Mouse (Mus musculus): ENCODE results near the gene Fabp2.

The Fabp2 gene

DNA sequence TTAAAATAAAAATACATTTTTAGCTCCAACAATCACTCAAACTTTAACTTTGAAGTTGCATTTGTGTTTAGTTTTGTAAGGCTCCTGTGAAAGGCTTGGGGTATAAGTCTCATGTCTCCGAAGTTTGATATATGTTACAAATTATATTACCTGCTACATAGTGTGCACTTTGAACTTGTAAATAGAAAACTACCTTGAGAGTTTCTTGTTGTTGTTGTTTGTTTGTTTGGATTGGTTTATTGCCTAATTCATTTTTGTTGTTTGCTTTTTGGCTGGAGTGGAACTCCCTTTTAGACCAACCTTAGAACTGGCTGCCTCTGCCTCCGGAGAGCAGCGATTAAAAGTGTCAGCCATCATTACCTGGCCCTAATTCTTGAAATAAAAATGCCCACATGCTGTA is at the start of gene Fabp2:
Gene Fabp2 (plus strand): TSS at position 301 of the 400 bp plus-strand sequence.
- no peak for DNase-seq (ENCODE audit: low spot score in 2 of 2)

GRCm38 (mm10) chr3:122848410-122849034 is 46.4 kb upstream of the Fabp2 start:
- no peak for DNase-seq (ENCODE audit: low spot score in 2 of 2)

- DNase-seq (ENCODE audit: low spot score in 2 of 2): no peak
Observed at GRCm38 (mm10) chr3:122855149-122855548, 39.7 kb upstream of the Fabp2 start.

DNA sequence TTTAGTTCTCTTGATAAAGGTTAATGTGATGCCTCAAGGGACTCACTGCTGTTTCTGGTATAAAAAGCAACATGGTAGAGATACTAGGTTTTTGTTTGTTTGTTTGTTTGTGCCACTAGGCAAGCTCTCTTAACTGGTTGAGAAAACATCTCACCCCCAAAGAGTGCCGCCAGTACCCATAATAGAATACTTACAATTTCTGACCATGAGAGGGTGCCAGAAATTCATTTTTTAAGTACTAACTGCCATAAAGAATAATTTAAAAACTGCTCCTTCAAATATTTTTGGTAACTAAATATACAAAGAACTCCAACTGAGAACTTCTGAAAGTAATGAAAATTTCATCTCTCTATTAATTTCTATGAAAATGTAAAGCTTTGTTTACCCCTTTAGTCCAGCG is 35.0 kb upstream of the Fabp2 start:
- no peak for DNase-seq (ENCODE audit: low spot score in 2 of 2)

DNA sequence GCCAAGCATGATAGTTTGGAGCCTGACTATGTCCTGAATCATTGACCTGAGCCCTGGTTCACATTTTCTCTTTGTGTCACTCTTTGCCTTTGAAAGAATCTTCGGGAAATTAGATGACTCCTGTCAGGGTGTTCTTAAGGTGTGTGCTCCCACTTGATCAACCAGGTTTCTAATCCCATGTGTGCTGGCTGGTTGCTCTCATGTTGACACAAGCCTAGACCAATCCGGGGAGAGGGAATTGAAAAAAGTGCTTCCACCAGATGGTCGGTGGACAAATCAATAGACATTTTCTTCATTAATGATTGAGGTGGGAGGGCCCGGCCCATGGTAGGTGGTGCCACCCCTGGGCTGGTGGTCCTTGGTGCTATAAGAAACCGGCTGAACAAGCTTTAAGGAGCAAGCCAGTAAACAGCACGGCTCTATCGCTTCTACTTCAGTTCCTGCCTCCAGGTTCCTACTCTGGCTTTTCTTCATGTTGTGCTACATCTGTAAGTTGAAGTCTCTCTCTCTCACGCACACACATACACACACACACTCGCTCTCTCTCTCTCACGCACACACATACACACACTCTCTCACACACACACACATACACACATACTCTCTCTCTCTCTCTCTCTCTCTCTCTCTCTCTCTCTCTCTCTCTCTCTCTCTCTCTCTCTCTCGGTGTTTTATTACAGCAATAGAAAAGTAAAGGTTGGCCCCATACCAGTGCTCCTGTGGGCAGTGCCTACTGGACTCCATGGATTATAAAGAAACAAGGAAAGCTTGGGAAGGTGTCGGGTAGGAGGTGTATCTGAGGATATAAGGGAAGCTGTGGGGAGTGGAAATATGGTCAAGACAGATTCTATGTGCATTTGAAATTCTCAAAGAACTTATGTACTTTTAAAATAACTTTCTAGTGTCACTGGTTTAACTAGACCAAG is 34.0 kb upstream of the Fabp2 start:
- no peak for DNase-seq (ENCODE audit: low spot score in 2 of 2)

DNA sequence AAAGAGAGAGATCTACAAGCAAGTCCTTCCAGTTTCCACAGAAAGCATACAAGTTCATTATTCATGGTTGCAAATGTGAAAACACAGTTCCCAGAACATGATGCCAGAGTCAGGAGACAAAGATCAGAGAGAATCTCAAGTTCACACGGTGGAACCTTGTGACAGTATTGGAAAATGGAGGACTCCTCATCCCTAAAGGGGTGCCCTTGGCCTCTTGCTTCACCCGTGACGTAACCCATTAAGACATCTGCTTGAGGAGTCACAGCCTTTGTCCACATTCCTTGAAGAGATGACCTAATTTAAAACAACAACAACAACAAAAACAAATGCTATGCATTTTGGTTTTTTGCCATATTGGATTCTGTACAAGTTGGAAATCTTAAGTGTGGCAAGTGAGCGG is 29.8 kb upstream of the Fabp2 start:
- DNase-seq (ENCODE audit: low spot score in 2 of 2): no peak

- DNase-seq (ENCODE audit: low spot score in 2 of 2): no peak
Observed at GRCm38 (mm10) chr3:122868270-122868669, 26.6 kb upstream of the Fabp2 start.

DNA sequence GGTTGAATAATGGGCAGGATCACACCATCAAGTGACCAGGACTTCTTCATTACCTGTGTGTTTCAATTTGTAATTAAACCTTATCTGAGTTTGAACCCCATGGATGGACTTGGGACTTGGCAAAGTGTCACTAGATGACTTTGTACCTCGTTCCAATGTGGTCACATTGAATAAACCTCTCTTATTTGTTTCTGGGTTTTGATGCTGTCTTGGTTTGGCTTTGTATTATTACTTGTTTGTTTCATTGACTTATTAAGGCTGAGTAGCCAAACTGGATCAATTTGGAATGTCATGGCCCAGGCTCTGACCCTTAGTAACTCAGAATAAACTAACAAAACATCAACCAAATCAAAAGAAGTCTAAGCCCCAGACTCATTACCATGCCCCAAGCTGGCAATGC is 23.3 kb upstream of the Fabp2 start:
- DNase-seq (ENCODE audit: low spot score in 2 of 2): no peak

- no peak for DNase-seq (ENCODE audit: low spot score in 2 of 2)
Observed at GRCm38 (mm10) chr3:122876870-122877269, 18.0 kb upstream of the Fabp2 start.

GRCm38 (mm10) chr3:122877543-122877942 is 17.3 kb upstream of the Fabp2 start:
- DNase-seq (ENCODE audit: low spot score in 2 of 2): no peak

GRCm38 (mm10) chr3:122878705-122879315 is 16.1 kb upstream of the Fabp2 start:
- no peak for DNase-seq (ENCODE audit: low spot score in 2 of 2)

- DNase-seq (ENCODE audit: low spot score in 2 of 2): no peak
Observed at GRCm38 (mm10) chr3:122887505-122888301, 7.2 kb upstream of the Fabp2 start.

DNA sequence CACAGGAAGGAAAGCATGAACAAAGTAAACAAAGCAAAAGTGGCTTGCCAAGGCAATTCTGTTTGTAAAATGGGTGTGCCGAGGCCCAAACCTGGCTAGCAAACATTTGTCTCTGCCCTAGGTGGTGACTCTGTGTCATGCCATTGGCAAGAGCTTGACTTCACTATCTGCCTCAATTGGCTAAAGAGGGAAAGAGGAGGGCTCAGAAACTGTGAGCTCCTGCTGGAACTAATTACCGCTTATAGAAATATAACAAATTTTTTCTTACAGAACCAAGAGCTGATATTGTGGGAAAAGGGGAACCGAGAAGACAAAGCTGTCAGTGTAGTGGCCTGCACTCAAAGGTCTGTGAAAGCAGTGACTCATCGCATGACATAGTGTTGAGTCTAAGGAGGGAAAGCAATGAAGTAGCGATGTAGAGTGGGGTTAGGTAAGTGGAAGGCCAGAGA is 6.5 kb upstream of the Fabp2 start:
- DNase-seq (ENCODE audit: low spot score in 2 of 2): no peak

DNA sequence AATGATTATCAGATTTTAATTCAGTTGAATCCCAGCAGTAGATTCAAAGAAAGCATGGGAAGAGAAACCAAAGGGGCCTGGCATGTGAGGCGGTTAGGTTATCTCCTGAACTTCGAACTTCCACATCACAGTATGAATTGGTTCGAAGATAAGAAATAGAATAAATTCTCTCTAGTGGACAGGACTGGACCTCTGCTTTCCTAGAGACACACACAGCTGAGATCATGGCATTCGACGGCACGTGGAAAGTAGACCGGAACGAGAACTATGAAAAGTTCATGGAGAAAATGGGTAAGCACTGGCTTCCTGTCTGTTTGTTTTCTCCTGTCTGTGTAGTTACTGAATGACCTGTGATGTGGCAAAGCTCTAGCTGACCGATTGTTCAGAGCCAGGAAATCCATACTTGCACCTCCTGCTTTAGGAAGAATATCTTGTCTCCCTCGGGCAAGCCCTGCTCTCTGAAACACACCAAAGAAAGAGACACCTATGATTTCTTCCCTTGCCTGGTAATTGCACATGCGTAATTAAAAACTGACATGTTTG is 388 bp downstream of the Fabp2 start:
- DNase-seq (ENCODE audit: low spot score in 2 of 2): no peak

DNA sequence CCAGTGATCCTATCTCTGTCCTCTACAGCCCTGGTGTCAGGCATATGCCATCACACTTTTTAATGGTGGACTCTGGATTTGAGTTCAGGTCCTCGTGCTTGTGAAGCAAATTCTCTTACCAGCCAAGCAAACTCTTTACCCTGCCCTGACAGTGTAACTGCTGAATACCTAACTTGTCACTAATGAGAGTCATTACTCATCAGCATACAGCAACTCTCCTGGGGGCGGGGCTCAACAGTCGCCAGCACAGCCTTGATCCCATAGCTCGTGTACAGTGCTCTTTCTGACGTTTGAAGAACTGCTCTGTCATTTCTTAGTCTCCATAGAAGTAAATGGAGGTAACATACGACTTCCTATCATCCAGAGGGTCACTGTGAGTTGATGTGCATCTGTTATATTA is 3.4 kb downstream of the Fabp2 start:
- DNase-seq (ENCODE audit: low spot score in 2 of 2): no peak

GRCm38 (mm10) chr3:122903746-122904433 is 9.0 kb downstream of the Fabp2 start:
- DNase-seq (ENCODE audit: low spot score in 2 of 2): no peak

DNA sequence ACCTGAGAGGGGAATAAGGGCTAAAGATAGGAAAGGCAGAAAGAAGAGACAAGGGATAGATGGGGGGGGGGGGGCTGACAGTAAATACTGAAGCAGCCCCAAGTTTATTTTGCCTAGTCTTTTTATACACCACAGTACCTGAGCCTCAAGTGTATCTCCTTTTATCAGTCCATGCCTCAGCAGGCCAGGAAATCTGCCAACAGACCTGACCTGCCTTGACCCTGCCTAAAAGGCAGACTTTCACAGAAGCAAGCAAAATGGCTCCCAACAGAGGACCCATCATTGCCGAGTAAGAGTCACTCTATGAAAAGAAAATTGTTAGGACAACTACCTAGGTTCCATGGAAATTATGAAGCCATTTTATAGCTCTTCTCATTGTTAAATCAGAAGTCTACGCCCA is 13.0 kb downstream of the Fabp2 start:
- DNase-seq (ENCODE audit: low spot score in 2 of 2): no peak

DNA sequence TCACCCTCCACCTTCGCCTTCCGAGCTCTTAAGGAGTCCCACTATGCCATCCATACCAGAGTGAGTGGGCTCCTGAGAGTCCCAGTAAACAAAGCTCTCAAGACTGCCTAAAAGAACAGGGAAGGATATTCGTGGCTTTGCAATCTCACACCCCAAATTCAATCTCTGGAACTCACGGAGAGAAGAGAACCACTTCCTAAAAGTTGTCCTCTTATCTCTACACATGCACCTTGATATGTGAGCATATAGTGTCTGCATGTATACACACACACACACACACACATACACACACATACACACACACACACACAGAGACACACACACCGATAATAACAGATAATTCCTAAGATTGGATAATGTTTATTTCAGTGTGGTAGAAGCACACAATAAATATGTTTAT is 20.6 kb downstream of the Fabp2 start:
- no peak for DNase-seq (ENCODE audit: low spot score in 2 of 2)

GRCm38 (mm10) chr3:122916191-122916680 is 21.4 kb downstream of the Fabp2 start:
- DNase-seq (ENCODE audit: low spot score in 2 of 2): no peak

GRCm38 (mm10) chr3:122918672-122919071 is 23.8 kb downstream of the Fabp2 start:
- no peak for DNase-seq (ENCODE audit: low spot score in 2 of 2)

GRCm38 (mm10) chr3:122919260-122919659 is 24.4 kb downstream of the Fabp2 start, which contains the start of gene Gm10959:
Gm10959 (minus strand) TSS chr3:122919360.
- DNase-seq (ENCODE audit: low spot score in 2 of 2): no peak
